Mouse (Mus musculus) frontal cortex, postnatal 10 days (tissue): ENCODE data around the gene Tnfrsf21.

Experiments
- DNase-seq, 2 experiments: peaks; one replicate each; pipeline ENCODE4 v3.0.0; 2022; ENCODE audit warnings: low spot score in 2 of 2, mixed read lengths in 1 of 2

The Tnfrsf21 gene

DNA sequence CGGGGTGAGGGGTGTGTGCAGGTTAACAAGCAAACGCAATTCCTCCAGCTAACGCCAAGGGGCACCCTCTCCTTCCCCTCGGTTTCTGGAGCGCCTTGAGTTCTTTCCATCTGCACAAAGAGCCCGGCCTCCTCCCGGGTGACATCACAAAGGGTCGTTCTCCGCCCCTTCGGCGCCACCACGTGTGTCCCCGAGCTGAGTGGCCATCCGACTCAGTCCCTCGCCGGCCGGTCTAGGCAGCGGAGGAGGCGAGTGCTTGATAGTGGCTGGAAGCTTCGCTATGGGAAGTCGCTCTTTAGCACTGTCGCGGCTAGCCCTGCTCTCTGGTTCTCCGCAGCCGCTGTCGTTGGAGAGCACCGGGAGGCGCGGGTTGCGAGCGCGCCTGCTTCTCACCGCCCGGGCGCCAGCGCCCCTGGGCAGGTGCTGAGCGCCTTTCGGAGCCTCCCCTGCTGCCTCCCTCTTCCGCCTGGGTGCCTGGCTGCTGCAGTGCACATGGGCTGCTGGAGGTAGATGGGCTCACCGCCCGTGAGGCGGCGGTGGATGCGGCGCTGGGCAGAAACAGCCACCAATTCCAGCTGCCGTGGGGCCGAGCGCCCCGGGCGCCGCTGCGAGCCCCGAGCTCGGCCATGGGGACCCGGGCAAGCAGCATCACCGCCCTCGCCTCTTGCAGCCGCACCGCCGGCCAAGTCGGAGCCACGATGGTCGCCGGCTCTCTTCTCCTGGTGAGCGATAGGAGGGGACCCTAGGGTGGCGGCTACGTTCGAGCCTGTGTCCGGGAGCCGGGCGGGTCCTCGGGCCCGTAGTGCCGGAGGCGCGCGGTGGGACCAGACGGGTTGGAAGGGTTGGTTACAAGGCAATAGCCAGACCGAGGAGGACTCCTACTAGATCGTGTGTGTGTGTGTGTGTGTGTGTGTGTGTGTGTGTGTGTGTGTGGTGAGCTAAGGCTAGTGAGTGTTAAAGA is at the start of gene Tnfrsf21:
Gene Tnfrsf21 (plus strand): TSS at position 185 of the 961 bp plus-strand sequence.
- DNase-seq, result peak; percentile 92 to 95

DNA sequence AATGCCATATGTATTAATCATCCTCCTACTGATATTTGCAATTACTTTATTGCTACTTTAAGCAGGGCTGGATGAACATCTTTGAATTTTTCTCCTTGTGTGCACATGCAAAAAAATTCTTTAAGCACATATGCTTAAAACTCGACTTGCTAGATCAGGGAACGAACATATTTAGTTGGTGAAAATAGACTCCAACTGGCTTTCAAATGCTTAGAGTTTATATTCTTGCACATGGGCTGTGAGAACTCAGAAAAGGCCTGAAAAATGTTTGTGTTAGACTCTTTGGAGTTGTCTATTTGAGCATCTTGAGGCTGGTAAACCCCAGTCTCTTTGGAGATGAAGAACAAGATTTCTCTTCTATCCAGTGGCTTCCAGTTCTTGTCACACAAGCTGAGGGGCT is 48.2 kb upstream of the Tnfrsf21 start:
- no peak for DNase-seq

DNA sequence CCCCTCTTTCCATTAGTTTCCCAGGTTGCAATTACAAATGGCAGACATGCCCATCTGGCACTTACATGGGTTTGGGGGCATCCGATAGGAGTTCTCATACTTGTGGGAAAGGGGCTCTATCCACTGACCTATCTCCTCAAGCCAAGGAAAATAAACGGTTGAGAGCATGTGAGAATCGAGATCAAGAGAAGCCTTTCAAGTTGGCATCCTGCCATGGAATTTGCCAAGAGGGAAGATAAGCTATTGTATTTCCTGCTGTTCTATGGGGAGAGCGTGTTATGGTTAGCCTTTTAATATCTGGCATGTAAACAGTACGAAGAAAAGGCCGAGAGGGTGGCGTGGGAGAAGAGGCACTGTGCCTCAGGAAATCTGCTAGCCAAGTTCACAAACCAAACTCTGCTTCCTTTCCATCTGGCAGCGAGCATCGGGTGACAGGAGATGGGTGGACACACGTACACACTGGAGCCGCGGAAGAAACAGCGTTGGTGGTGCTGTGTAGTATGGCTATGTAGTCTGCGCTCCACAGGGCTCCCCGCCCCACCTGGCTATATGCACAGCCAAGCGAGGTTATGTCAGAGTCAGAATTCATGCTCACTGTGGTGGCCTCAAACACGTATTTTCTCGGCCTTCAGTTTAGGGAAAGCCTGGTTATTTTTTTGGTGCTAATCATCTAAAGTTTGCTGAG is 40.9 kb upstream of the Tnfrsf21 start:
- no peak for DNase-seq

DNA sequence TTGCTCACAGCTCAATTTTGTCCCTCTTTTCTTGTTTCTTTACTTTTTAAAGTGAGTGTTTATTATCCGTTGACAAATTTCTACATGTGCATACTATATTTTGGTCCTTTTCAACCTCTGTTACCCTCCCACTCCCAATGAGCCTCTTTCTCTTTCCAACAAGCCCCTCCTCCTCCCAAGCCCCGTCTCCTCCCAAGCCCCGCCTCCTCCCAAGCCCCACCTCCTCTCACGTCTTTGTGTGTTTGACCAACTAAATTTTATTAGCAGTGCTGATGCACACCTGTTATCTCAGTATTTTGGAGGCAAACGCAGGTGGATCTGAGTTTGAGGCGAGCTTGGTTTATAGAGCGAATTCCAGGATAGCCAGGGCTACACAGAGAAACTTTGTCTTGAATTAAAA is 38.6 kb upstream of the Tnfrsf21 start:
- DNase-seq, result no peak

DNA sequence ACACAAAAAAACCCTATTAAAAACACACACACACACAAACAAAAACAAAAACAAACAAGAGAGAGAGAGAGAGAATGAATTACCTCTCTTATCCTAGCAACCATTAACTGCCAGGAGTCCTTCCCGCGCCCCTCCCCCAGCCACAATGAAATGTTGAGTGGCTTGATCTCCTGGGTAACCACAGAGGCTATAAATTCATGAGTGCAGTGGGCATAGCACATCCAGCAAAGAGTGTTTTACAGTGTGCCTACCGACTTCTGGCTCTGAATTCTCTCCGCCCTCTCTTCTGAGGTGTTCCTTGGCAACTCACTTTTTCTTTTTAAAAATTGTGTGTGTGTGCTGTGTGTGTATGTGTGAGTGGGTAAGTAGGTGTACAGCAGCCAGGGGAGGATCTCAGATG is 38.0 kb upstream of the Tnfrsf21 start:
- DNase-seq, result no peak

DNA sequence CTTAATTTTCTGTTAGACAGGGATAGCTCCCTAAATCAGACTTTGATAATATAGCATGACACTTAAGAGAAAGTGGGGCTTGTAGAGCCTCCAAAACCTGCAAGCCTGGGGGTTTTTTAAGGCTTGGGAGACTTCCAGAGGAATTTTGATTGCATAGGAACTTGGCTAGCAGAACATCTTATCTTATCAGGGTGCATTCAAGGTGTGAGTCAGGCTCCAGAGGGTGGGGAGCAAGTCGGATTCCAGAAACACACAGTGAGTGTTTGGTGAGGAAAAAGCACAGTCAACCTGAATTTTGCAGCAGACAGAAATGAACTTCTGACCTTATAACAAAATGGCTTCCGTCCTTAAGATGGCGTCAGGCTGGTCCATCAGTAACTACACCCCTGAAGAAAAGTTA is 34.5 kb upstream of the Tnfrsf21 start:
- no peak for DNase-seq

DNA sequence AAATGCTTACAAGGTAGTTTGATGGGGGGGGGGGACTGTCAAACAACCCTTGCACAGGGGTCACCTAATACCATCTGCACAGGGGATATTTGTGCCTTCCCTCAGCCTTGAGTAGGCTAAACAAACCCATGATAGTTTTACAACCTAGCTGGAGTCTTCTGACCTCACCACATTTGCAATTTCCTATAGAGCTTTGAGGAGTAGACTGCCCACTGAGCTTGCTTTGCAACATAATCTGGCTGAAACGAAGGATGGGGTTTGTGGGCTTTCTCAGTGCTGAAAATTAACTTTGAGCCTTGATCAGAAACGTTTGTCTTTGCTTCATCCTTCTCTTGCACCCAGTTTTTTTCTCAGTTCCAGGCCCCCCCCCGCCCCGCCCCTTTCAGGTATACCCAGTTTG is 33.8 kb upstream of the Tnfrsf21 start:
- DNase-seq, result no peak

DNA sequence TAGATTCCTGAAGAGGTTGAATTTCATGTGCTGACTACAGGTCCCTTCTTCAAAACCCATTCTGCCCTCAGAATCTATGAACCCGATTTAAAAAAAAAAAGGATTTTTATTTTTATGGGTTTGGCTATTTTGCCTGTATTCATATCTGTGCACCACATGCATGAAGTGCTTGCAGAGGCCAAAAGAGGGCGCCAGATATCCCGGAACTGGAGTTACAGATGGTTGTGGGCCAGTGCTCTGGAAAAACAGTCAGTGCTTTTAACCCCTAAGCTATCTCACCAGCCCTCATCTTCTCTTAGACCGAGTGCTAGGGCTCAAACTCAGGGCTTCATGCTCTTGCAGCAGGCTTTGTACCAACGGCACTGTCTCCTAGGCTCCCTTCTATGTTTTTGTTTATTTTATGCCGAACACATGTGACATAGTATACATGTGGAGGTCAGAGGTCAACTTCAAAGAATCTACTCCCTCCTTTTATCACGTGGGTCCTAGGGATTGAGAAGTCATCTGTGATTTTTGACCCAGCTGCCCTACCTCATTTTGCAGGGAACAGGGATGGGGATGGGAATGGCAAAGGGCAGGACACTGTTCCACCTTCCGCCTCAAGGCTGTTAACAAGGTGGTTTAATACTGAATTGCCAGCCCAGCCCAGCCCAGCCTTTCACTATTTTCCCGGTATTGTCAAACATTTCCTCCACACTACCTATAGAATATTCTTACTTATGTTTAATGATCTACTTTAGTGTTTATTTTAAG is 30.3 kb upstream of the Tnfrsf21 start:
- no peak for DNase-seq

DNA sequence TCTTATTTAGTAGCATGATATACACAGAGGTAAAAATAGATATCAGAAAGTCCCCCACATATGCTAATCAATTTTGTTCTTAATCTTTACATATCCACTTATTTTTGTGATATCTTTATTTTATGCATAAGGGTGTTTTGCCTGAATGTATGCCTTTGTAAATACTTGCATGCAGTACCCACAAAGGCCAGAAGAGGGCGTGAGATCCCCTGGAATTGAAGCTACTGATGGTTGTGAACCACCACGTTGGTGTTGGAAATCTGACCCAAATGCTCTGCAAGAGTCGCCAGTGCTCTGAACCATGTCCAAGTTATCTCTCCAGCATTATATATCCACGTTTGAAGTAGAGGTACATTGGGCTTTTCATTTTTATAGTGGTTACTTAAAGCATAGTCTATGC is 28.7 kb upstream of the Tnfrsf21 start:
- no peak for DNase-seq

DNA sequence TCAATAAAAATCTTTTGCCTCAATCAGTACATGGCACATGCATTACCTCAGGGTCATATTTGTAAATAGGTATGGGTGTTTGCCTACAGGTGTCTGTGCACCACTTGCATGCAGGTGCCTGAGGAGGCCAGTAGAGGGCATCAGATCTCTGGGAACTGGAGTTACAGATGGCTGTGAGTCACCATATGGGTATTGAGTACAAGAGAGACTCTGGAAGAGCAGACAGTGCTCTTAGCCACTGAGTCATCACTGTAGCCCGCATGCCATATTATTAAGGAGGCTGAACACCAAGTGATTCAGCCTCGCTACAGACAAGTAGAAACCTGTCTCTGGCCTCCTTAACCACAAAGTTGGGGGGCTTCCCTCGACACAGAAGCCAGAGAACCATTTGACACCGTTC is 26.4 kb upstream of the Tnfrsf21 start:
- no peak for DNase-seq

DNA sequence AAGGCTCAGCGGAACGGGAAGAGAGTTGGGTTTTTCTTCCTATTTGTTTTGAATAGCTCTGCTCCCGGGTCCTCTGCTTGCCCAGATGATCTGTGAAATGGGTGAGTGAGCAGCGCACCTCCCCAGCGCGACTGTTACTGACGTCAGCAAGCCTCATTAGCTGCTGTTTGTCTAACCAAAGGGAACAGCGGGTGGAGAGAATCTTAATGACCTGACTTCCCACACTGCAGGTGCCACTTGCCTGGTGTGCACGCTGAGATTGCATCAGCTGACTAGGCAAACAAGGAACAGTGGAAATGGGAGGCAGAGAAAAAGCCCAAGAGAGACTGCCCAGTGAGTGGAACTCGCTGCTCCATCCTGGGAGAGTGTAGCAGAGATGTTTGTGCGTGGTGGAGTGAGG is 25.2 kb upstream of the Tnfrsf21 start:
- DNase-seq, result no peak

DNA sequence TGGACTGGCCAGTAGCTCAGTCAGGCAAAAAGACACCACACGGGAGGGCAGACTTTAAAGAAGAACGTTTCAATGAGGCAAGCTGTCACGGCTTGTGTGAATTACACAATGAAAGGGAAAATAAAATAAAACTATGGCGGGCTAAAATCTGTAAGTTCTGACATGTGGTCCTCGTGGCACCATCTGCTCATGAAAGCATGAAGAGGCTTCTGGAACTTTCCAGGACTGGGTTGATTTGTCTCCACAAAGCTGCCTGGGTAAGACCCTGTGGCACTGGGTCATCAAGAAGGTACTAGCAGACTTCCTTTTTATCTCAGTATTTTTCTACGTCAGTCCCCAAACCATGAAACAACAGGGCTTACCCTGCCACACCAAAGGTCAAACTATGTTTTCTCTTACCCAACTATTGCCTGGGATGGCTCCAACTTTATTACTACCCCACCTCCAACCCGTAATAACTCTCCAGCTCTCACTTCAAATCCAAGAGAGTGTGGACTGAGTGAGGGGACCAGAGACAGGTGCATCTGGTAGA is 16.8 kb upstream of the Tnfrsf21 start:
- DNase-seq, result no peak

DNA sequence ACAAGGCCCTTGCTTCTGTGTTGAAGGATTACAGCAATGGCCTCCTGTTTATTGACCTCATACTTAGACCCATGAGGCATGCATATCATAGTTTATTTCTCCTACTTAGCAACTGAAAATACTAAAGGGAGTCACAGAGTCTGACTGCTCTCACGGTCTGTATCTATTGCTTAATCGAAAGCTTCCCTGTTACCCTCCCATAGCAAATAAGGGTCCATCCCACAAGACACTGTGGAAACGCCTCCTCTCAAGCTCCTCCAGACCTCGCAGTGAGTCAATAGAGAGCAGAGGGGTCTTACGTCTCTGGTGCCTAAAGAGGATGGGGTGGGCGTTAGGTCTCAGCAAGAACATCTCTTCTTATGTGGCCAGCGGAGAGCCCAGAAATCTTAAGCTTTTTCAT is 15.8 kb upstream of the Tnfrsf21 start:
- DNase-seq, result no peak

DNA sequence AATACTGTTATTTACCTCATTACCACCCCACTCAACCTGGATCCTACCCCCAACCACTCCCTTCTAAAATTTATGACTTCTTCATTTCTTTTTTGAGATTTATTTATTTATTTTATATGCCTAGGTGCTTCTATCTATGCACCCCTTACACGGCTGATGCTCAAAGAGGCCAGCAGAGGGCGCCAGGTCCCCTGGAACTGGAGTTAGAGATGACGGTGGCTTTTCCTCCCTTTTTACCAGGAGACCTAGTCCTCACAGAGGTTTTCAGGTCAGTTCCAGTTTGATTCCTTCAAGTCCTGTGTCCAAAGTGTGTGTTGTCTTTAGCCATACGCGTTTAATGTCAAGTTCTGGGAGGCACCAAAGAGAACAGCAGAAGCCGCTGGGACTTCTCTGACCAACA is 3.6 kb upstream of the Tnfrsf21 start:
- DNase-seq, result peak in 1 of 2 experiments; percentile 48

DNA sequence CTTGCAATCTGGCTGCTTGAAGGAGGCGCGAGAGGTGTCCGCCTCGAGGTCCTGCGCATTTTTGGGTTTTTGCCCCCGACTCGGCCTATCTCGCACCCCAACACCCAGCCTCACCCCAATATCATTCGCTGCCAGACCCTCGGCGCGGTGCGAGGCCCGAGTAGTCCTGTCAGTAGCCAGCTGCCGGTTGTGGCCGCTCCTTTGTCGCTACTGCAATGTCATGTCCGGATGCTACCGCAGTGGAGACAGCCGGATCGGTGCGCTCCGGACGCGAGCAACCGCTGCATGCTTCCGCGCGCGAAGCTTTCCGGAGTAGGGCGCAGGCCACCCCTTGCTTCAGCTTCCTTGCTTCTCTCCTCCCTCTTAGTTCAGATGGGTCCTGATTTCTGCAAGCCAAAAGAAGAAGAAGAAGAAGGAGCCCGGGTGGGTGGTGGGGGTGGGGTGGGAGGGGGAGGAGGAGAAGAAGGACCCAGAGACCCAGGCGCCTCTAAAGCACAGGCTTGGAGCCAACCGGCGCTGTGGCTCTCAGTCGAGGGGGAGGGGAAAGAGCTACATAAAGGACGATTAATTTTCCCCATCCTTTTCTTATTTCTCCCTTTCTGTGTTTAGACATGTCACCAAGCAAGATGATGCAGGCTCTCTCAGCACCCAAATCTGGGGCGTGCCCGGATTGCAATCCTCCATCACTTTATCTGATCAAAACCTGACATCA is 1.1 kb downstream of the Tnfrsf21 start:
- DNase-seq, result peak in 1 of 2 experiments; percentile 64

DNA sequence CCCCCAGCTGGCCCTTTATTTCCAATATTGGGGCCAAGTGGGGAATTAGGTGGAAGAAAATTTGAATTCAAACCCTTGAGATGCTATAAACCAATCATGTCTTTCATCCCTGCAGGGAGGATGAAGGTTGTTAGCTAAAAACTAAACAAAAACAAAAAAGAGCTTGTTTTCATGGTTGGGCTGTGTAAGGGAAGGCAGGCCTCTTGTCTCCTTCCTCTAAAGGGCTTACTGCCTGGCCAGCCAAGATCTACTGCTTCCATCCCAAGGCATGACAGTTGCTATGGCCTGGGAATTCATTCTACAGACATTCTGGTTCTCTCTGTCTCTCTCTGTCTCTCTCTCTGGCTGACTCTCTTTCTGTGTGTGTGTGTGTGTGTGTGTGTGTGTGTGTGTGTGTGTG is 1.7 kb downstream of the Tnfrsf21 start:
- DNase-seq, result no peak

DNA sequence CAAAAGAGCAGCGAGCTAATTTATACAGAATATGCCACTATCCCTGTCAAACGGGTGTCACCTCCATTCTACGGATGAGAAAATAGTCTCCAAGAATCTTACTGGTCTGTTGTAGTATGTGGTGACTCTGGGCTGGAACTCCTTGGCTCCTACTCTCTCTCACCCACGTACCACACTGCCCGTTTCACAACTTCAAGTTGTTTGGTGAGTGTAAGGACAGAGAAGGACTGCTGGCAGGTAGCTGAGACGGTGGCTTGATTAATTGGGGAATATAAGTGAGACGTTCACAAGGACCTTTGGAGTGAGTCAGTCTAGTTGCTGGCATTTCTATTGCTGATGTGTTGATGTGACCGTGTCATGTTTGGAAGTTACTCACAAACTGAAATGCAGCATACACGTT is 3.3 kb downstream of the Tnfrsf21 start:
- no peak for DNase-seq

DNA sequence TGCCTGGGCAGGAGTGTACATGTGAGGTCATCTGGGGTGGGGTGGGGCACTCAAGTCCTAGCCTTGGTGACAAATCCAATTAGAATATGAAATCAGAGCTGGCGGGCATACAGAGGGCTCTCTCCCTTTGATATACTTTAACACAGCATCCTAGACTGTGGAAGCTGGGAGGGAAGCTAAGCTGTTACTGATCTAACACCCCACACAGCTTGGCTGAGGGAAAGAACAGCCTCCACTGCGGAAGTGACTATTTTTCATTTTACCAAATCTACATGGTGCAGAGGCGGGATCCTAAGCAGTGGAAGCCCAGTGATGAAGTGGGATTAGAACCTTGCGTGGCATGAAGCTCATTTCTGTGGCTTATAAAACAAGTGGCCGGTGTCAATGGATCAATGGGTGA is 4.7 kb downstream of the Tnfrsf21 start:
- no peak for DNase-seq

DNA sequence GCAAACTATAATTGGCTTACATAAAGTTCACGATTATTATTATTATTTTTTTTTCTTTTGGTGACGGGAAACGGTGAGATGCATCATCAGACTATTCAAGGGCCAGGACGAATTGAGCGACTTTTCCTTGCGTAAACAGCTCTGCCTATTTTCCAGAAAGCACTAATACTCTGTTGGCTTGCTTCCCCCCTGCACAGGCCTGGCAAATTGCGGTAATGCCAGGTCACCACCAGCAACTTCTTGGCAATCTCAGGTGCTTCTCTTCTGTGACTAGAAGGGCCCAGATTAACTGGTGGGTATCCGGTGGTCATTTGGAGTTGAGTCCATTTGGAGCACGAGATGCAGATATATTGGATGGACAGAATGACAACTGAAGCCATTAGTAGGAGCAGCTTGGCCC is 5.7 kb downstream of the Tnfrsf21 start:
- no peak for DNase-seq

DNA sequence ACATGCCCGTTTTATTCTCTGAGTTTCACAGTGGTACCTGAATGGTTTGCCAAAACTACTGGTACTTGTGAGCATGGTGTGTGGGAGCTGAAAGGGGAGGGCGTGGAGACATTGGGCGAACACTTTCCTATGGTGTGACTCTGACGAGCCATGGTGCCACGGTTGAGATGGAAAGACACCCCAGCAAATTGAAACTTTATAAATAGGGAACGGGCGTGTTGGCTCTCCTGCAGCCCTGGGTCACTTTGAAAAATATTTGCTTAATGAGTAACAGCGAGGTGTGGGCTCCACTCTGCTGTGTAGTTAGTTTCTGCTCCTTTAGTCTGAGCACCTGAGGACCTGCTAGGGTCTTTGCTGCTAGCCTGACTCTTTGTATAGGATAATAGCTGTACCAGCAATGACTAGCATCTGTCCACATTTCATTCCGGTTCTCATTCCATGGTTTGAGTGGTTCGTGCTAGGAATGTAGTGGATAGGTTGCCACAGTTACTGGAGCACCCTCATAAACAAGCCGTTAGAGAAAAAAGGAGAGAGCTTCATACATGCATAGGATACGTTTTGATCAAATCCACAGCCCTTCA is 7.4 kb downstream of the Tnfrsf21 start:
- no peak for DNase-seq

DNA sequence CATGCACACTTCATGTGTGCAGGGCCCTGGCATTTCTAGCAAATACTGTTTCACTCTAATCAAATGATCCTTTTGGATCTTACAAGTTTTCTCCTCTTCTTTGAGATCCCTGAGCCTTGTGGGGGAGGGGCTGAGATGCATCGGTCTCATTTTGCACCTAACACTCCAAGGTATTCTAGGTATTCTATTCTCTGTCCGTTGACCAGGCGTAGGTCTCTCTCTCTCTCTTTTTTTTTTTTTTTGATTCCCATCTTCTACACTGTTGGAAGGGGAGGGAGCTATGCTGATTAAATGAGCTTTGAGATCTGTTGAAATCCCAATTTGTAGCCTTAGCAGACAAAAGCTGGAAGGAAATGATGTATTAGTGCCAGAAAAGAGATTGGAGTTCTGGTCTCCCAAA is 8.2 kb downstream of the Tnfrsf21 start:
- DNase-seq, result no peak
